Mouse (Mus musculus) mammary gland, adult 2 months (tissue): Measurements from ENCODE around the gene Fgfr2. TPM values are rescaled to one million over a fixed set of nuclear protein-coding genes. Genes with fewer than 3 reads are reported as not detected.

ENCODE experiments used
- polyA plus RNA-seq: library from polyadenylated mRNA; depleted of rRNA; stranded (reverse); fragments of >200 nt; gene quantifications from 2 replicates; pipeline ENCODE4 v1.2.3, GENCODE M21; 2012; ENCODE audit warnings: low replicate concordance; rRNA removed

Fgfr2 gene
- polyA plus RNA-seq: 36.9 and 69.7 TPM in 2 replicates

GRCm38 (mm10) chr7:133123244-133123998 lies at the start of gene Fgfr2:
Gene Fgfr2, minus strand, starts transcription at chr7:133123350.

GRCm38 (mm10) chr7:133123999-133124700 lies 1.0 kb upstream of the Fgfr2 start, which contains the start of gene Ctbp2:
Gene Ctbp2, minus strand, starts transcription at chr7:133124354.

GRCm38 (mm10) chr7:132930850-132931559 lies 192.1 kb downstream of the Fgfr2 start, which contains the start of gene Zranb1:
Gene Zranb1, plus strand, starts transcription at chr7:132931142.

GRCm38 (mm10) chr7:132859042-132859958 lies 263.9 kb downstream of the Fgfr2 start, which contains the start of gene Abraxas2:
Gene Abraxas2, plus strand, starts transcription at chr7:132859225.

GRCm38 (mm10) chr7:132852173-132852844 lies 270.8 kb downstream of the Fgfr2 start, which contains the start of gene Eef1akmt2:
Gene Eef1akmt2, minus strand, starts transcription at chr7:132852673.

GRCm38 (mm10) chr7:132813416-132814088 lies 309.6 kb downstream of the Fgfr2 start, which contains the start of gene Fam53b:
Gene Fam53b, minus strand, starts transcription at chr7:132813886.

GRCm38 (mm10) chr7:132610468-132611318 lies 512.5 kb downstream of the Fgfr2 start, which contains the start of gene Lhpp:
Gene Lhpp, plus strand, starts transcription at chr7:132610638.

GRCm38 (mm10) chr7:132599071-132599975 lies 523.8 kb downstream of the Fgfr2 start, which contains the start of gene Nkx1-2:
Gene Nkx1-2, minus strand, starts transcription at chr7:132599637.

GRCm38 (mm10) chr7:132576116-132576650 lies 547.0 kb downstream of the Fgfr2 start, which contains the start of gene Oat:
Gene Oat, minus strand, starts transcription at chr7:132576398.

GRCm38 (mm10) chr7:132317036-132317541 lies 806.1 kb downstream of the Fgfr2 start, which contains the start of gene Chst15:
Gene Chst15, minus strand, starts transcription at chr7:132317228.

GRCm38 (mm10) chr7:132154368-132154961 lies 968.7 kb downstream of the Fgfr2 start, which contains the start of gene Cpxm2:
Gene Cpxm2, minus strand, starts transcription at chr7:132154739.

GRCm38 (mm10) chr7:131966023-131966915 lies 1156.9 kb downstream of the Fgfr2 start, which contains the start of gene Gpr26:
Gene Gpr26, plus strand, starts transcription at chr7:131966460.

GRCm38 (mm10) chr7:131559986-131560696 lies 1563.0 kb downstream of the Fgfr2 start, which contains the start of gene Bub3:
Gene Bub3, plus strand, starts transcription at chr7:131560222.

GRCm38 (mm10) chr7:131548473-131548872 lies 1574.7 kb downstream of the Fgfr2 start, which contains the start of gene Hmx2:
Gene Hmx2, plus strand, starts transcription at chr7:131548773.

